Mouse (Mus musculus) spleen, postnatal 10 days (tissue): Measurements from ENCODE around the gene Ptprm.

Source experiments
- DNase-seq, 2 experiments: peaks; one replicate each; pipeline ENCODE4 v3.0.0; 2021 to 2022; ENCODE audit warnings: low spot score in 2 of 2

Gene Ptprm

DNA sequence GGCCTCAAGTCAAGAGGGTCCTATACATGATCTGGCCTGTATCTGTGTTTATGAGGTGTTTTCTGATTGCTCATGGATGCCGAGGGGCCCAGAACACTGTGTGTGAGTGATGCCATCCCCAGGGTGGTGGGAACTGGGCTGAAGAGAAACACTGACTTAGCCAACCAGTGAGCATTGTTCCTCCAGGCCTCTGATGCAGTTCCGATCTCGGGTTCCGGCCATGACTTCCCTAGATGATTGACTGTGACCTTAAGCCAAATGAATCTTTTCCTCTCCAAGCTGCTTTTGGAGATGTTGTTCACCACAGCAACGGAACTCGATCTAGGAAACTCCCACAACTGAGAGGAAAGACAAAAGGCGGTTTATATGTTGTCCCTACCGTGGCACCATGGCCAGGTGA, 9.1 kb downstream of the Ptprm start:
- DNase-seq = no peak

GRCm38 (mm10) chr17:67343471-67343870, 10.8 kb downstream of the Ptprm start:
- DNase-seq = no peak

DNA sequence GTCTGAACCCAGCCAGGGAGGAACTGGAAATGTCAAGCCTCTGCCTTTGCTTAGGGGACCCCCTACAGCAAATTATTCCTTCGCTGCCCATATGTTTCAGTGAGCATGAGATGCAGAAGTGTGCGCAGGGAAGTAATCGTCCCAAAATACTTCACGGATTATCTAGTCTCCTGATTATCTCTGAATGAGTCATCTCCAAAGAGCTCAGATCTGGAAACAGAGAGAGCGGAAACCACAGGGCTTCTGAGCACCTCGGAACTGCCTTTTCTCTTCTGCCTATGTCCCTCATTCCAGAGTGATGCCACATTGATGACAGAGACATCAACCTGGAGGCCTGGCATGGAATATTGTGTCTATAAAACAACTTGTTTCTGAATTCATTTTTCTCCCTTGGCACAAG, 11.3 kb downstream of the Ptprm start:
- no peak for DNase-seq

GRCm38 (mm10) chr17:67340362-67340761, 13.9 kb downstream of the Ptprm start:
- DNase-seq = no peak

DNA sequence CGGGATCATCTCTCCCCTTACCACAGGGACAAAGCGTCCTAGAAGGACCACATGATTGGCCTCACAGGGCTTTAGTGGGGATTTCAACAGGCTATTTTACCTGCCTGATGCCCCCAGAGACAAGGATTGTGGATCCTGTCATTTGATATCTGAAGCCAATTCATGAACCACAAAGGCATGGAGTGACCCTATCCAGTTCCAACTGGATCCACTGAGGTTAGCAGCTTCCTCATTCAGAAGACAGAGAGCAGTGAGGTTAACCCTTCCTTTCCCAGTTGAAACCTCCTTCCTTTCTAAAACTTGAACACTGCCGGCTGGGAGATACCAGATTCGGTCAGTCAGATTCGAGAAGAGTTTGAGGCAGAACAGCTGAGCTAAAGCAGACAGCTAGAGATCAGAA, 14.7 kb downstream of the Ptprm start:
- no peak for DNase-seq

- DNase-seq = no peak
These were observed 19.9 kb downstream of the Ptprm start for GRCm38 (mm10) chr17:67334310-67334709.

- DNase-seq = no peak
These were observed 24.8 kb downstream of the Ptprm start for GRCm38 (mm10) chr17:67329435-67329834.

DNA sequence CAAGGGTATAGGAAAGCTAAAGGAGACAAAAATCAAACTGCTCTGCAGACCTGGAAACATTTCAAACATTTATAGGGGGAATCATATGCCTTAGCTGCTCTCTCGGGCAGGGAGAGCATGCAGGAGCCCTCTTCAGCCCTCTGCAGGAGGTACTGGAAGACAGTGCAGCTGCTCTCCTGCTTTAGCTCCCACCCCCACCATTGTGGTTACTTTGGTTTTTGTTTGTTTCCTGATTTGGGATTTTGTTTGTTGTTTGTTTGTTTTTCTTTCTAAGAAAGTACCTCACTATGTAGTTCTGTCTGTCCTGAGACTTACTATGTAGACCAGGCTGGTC, 29.8 kb downstream of the Ptprm start:
- DNase-seq = no peak

DNA sequence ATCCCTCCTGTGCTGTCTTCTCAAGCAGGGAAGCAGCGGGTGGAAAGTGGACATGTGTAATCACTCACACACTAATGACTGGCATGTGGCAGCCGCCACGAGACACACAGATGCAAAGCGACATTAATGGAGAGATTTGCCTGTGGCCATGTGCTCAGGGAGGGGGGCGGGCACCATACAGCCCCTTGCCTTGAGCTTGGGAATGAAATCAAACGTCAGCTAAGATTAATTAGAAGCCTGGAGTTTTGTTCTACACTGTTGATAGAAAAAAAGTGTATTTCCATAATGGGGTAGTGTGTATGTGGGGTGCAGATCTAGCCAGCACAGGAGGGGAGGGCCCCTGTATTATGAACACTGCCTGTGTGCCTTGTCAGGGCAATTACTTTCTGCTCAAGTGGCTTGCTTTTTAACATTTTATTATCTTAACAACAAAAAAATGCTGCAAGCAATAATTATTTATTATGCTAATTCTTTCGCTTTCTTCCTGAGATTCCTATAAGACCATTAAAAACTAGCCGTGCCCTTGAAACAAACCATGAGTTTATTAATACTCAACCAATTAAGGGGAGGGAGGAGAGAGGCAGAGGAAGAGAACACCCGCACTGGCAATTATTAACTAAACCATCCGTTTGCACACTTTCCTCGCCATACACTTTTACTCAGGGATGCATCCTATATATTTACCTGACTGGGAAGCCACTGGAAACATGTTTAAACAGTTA, 30.3 kb downstream of the Ptprm start:
- no peak for DNase-seq

DNA sequence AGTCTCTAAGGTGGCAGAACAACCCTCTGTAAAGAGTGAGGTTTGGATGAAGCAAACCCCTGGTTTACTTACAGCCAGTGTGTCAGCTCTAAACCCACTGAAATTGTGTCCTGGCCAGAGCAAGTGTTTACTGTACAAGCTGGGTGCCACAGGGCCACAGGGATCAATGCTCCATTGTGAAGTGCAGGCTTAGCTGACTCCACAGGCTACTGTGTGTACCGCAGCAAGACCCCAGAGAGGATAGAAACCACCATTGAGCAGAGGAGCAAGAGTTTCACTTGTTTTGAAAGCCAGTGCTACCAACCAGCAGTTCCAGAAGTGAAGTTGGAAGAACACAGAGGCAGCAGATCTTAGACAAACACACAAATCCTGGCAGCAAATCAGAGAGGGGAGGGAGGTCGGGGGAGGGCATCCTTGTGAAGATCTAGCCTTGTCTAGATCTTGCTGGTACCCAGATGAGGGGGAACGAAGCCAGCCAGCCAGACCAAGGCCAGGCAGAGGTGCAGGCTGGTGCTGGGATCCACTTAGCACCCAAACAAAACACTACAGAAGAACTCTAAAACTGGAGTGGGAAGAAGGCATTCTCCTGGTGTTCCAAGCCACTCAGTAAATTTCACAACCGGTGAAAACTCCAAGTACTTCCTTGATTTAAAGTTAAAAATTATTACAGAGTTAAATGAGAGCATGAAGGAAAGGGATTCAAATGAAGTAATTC, 39.6 kb downstream of the Ptprm start:
- DNase-seq = no peak

- no peak for DNase-seq
These were observed 45.8 kb downstream of the Ptprm start for GRCm38 (mm10) chr17:67308421-67308820.

DNA sequence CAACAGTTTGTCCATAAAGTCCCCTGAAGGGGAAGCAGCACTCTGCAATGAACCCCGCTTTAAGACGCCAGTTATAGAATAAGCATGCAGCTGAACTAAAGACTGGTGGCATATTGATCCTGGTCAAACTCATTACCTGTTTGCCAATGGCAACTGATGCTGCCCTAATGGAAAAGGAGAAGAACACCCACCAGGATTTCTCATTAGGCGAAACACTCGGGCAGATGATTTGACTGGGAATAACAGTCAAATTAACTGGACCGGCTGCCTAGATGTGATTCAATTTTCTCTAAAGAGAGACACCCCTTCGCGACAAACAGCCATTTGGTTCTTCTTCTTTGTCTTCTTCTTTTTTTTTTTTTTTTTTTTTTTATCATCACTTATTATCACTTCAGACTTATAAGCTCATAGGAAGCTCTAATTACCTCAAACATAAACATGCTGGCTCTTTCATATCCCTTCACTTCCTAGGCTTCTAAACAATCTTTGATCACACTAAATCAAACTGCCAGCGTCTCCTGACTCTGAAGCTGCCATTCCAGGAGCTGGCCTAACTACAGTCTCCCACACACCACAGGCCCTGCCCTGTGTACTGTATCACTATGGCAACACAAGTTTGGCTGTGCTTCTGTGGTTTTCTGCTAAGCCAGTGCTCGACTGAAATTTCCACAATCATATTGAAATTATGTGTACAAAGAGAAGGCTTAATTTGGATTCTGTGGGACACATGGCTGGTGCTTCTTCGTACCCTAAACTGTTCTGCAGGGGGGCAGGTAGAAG, 48.0 kb downstream of the Ptprm start:
- no peak for DNase-seq

DNA sequence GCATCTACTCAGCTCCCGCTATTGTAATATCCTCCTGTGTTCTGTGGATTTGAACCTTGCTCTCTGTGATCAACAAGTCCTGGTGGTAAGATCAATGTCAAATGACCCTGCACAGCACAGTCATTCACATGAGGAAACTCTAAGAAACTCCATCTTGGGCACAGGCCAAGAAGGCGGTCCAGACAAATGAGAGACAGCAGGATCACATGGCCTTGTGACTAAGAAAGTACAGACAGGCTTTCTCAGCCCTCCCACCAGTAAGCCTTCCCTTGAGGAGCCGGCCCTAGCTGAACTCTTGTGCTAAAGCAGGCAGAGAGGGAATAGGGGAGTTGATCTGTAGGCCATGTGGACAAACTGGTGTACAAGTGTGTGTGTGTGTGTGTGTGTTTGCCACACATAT, 49.4 kb downstream of the Ptprm start:
- DNase-seq = no peak

DNA sequence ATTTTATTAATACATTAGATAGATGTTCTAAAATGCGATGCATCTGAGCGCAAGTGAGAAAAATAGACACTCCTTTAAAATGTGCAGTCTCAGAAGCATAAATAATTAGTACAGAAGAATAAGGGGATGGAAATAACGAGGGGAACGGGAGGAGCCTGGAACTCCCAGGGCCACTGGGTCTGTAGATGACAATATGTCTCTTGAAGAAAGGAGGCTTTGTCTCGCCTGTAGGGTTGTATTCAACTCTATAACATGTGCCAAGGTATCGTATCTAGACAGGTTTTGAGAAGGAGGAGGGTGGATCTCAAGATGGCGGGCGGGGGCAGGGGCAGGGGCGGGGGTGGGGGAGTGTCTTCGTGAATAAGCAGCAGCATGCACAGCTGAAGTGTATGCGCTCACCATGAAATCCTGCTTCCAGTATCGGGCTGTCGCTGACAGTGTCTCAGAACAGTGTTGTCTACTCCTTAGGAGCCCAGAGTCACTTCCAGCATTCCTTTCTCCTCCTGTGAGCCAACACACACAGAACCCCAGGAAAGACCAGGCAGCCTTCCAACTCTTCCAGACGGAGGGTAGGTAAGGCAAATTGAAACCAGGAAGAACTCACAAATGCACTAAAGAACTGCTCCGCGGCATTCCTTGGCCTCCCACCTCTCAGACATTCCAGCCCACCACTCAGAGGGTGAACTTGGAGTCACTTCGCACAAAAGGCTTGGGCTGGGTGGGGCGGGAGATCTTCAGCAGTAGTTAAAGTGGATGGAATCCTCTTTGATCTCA, 50.7 kb downstream of the Ptprm start:
- no peak for DNase-seq

DNA sequence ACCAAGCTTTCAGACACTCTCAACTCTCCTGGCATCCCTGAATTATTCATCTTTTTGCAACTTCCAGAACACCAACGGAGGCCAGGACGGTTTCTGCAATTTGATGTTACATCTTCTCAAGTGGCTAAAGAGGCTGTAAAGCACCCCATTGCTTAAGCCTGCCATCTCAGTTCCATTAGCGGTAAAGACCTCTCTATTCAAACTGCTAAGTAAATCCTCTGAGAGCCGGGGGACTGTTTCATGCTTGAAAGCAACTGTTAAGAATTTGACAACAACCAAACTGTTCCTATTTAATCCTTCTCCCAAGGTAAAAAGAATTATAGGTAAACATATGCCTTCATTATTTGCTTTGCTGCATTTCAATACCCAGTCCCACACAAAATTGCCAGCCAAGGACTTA, 51.7 kb downstream of the Ptprm start:
- DNase-seq = no peak

- DNase-seq = no peak
These were observed 52.2 kb downstream of the Ptprm start for GRCm38 (mm10) chr17:67302074-67302473.

GRCm38 (mm10) chr17:67301367-67301766, 52.9 kb downstream of the Ptprm start:
- no peak for DNase-seq

GRCm38 (mm10) chr17:67298269-67298798, 55.9 kb downstream of the Ptprm start:
- DNase-seq = no peak

- no peak for DNase-seq
These were observed 57.4 kb downstream of the Ptprm start for GRCm38 (mm10) chr17:67296604-67297595.

- no peak for DNase-seq
These were observed 63.5 kb downstream of the Ptprm start for GRCm38 (mm10) chr17:67290662-67291240.
